Mouse (Mus musculus): ENCODE data around the gene Trpm8.

- TF ChIP-seq CTCF (IDR thresholded peaks at IDR 0.05; ENCODE audit: low read depth) (no peak), EP300 (IDR thresholded peaks at IDR 0.05; ENCODE audit: low read depth) (no peak)
Observed at GRCm38 (mm10) chr1:88290511-88290910, 13.1 kb downstream of the Trpm8 start.

Data from heart, postnatal 0 days (tissue).